Mouse (Mus musculus): ENCODE results near the gene Kmt2b. TPM values are rescaled to one million over a fixed set of nuclear protein-coding genes. Genes with fewer than 3 reads are reported as not detected.

Kmt2b gene
- polyA plus RNA-seq, 2 experiments: 13.1 to 62.0 TPM

DNA sequence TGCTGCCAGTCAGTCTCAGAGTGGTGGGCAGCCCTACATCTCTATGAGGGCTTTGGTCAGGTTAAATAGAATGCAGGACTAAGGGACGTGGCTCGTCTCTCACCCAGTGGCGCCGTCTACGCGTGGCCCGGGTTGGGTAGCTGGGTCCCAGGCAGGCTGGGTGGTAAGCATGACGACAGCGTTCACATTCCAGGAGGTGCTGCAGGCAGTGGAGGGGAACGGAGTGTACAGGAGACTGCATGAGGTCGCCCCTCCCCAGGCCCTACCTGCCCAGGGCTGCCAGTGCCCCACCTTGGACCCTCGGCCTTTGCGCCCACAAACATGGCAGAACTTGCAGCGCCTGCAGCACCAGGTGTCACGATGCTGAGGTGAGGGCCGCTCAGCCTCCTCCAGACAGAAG, 7.0 kb downstream of the Kmt2b start:
- H3K9me3 ChIP-seq (ENCODE audit: control insufficient read depth, low read length): no peaks in the 10 kb centered on the region
- H3K27me3 ChIP-seq (ENCODE audit: control insufficient read depth, insufficient read depth, low read length): no peaks in the 10 kb centered on the region
- 95% methylated on average over 16 of the region's 16 CpGs for WGBS
- H3K9ac ChIP-seq (ENCODE audit: low read depth, low read length, severe bottlenecking): no peak overlapping the region
- no peak overlapping the region for H3K4me2 ChIP-seq (replicated peaks; ENCODE audit: low read depth, low read length, severe bottlenecking)
- no peak overlapping the region for H3K27ac ChIP-seq (replicated peaks; ENCODE audit: low read depth, low read length)
- no peak overlapping the region for H3K4me3 ChIP-seq (replicated peaks; ENCODE audit: low read length)
- no peak for TF ChIP-seq POLR2A (IDR thresholded peaks at IDR 0.05; ENCODE audit: borderline replicate concordance, extremely low read depth, insufficient read depth, insufficient read length)
- DNase-seq (ENCODE audit: low spot score) (no peak), ATAC-seq (ENCODE audit: low FRiP score, low read depth) (no peak)
- peaks cover 100% of the 10 kb centered on the region for H3K36me3 ChIP-seq (ENCODE audit: control insufficient read depth, insufficient read depth, low read length)
- 0 out of 2 replicates have a peak, but pooled peaks cover under 1% of the 10 kb centered on the region for H3K4me1 ChIP-seq (ENCODE audit: control insufficient read depth, insufficient read depth, low read length)

DNA sequence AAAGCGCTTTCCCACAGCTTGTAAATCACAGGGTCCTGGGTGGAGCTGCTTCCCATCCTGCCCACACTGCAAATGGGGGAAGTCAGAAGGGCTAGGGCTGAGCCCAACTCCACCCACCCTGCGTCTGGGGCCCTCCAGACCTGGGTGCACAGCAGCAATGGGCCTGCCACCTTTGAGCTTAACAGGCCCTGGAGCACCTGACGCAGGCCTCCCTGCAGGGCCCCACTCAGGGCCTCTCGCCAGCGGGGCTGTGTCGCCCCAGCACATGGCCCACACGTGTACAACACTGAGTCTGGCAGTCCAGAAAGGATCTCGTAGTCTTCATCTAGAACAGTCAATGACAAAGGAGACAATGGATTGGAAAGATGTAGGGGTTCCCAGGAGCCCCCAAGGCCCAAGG, 8.6 kb downstream of the Kmt2b start:
- Histone ChIP-seq H3K9me3 (ENCODE audit: control insufficient read depth, low read length) (no peaks in the 10 kb centered on the region), H3K27ac (replicated peaks; ENCODE audit: low read depth, low read length) (no peak overlapping the region), H3K9ac (ENCODE audit: low read depth, low read length, severe bottlenecking) (no peak overlapping the region), H3K4me2 (replicated peaks; ENCODE audit: low read depth, low read length, severe bottlenecking) (no peak overlapping the region), H3K4me1 (ENCODE audit: control insufficient read depth, insufficient read depth, low read length) (no peaks in the 10 kb centered on the region), H3K36me3 (ENCODE audit: control insufficient read depth, insufficient read depth, low read length) (peaks cover 100% of the 10 kb centered on the region), H3K4me3 (replicated peaks; ENCODE audit: low read length) (no peak overlapping the region), H3K27me3 (ENCODE audit: control insufficient read depth, insufficient read depth, low read length) (no peaks in the 10 kb centered on the region)
- TF ChIP-seq POLR2A (IDR thresholded peaks at IDR 0.05; ENCODE audit: borderline replicate concordance, extremely low read depth, insufficient read depth, insufficient read length): no peak
- 92% methylated on average over 8 of the region's 8 CpGs for WGBS
- DNase-seq (ENCODE audit: low spot score) (no peak), ATAC-seq (ENCODE audit: low FRiP score, low read depth) (no peak)

DNA sequence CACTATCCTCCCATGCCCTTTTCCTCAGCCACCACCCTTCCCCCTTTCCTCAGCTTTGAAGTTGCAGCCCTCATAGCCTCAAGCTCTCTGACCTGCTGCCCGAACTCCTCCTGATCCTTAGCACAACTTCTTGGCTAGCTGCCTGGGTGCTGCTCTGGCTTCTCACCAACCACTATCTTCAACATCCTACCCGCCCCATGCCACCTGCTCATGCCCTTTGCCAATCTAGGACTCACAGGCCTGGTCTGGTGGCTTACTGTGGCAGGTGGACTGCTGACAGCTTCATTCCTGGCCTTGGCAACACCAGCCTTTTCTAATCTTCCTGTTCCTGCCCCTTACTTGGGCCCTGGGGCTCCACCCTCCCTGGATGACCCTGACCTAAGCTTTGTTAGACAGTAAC, 15.6 kb downstream of the Kmt2b start:
- Histone ChIP-seq H3K36me3 (ENCODE audit: control insufficient read depth, insufficient read depth, low read length) (peaks cover 98% of the 10 kb centered on the region), H3K4me1 (ENCODE audit: control insufficient read depth, insufficient read depth, low read length) (no peaks in the 10 kb centered on the region), H3K4me3 (replicated peaks; ENCODE audit: low read length) (no peak overlapping the region), H3K4me2 (replicated peaks; ENCODE audit: low read depth, low read length, severe bottlenecking) (no peak overlapping the region), H3K27ac (replicated peaks; ENCODE audit: low read depth, low read length) (no peak overlapping the region), H3K9me3 (ENCODE audit: control insufficient read depth, low read length) (no peaks in the 10 kb centered on the region), H3K9ac (ENCODE audit: low read depth, low read length, severe bottlenecking) (no peak overlapping the region), H3K27me3 (ENCODE audit: control insufficient read depth, insufficient read depth, low read length) (no peaks in the 10 kb centered on the region)
- no peak for TF ChIP-seq POLR2A (IDR thresholded peaks at IDR 0.05; ENCODE audit: borderline replicate concordance, extremely low read depth, insufficient read depth, insufficient read length)
- no peak for ATAC-seq (ENCODE audit: low FRiP score, low read depth)
- DNase-seq (ENCODE audit: low spot score): no peak
- 83% methylated on average over 2 of the region's 2 CpGs for WGBS

DNA sequence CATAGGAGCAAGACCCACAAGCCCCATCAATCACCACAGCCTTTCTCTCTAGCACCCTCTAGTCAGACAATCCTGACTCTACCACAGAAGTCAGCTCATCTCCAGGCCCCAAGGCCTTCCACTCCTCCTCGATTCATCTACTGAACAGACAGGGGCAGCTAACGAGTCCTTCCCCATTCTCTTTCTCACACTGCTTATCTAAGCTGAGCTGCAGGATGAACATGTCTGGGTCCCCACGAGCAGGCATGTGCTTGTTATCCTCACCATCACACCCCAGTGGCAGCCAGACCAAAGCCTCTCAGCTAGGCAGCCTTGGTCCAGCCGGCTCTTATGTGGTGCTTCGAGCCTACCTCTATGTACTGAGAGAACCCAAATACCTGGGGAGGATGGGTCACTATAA, 16.1 kb downstream of the Kmt2b start:
- 90% methylated on average over 5 of the region's 5 CpGs for WGBS
- TF ChIP-seq POLR2A (IDR thresholded peaks at IDR 0.05; ENCODE audit: borderline replicate concordance, extremely low read depth, insufficient read depth, insufficient read length): no peak
- ATAC-seq (ENCODE audit: low FRiP score, low read depth): no peak

DNA sequence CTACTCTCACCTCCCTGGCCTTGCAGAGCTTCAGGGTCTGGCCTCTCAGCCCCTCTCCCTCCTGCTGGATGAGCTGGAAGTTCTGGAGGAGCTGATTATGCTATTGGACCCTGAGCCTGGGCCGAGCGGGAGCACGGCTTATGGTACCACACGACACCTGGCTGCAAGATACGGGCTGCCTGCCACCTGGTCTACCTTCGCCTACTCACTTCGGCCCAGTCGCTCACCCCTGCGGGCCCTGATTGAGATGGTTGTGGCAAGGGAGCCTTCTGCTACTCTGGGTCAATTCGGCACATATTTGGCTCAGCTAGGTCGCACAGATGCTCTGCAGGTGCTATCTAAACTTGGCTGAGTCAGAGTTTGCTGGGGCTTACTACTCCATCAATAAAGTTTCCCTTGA, 21.0 kb downstream of the Kmt2b start:
- no peak for DNase-seq (ENCODE audit: low spot score)
- Histone ChIP-seq H3K4me2 (replicated peaks; ENCODE audit: low read depth, low read length, severe bottlenecking) (no peak overlapping the region), H3K9ac (ENCODE audit: low read depth, low read length, severe bottlenecking) (no peak overlapping the region), H3K36me3 (ENCODE audit: control insufficient read depth, insufficient read depth, low read length) (peaks cover 67% of the 10 kb centered on the region), H3K4me1 (ENCODE audit: control insufficient read depth, insufficient read depth, low read length) (peaks cover 5% of the 10 kb centered on the region; the same call in 1 of the 2 replicates), H3K4me3 (replicated peaks; ENCODE audit: low read length) (no peak overlapping the region), H3K27ac (replicated peaks; ENCODE audit: low read depth, low read length) (no peak overlapping the region), H3K9me3 (ENCODE audit: control insufficient read depth, low read length) (no peaks in the 10 kb centered on the region), H3K27me3 (ENCODE audit: control insufficient read depth, insufficient read depth, low read length) (no peaks in the 10 kb centered on the region)
- ATAC-seq (ENCODE audit: low FRiP score, low read depth): no peak
- no peak for TF ChIP-seq POLR2A (IDR thresholded peaks at IDR 0.05; ENCODE audit: borderline replicate concordance, extremely low read depth, insufficient read depth, insufficient read length)
- WGBS: 86% methylated on average over 11 of the region's 11 CpGs

More for the DNA sequence above, 16.1 kb downstream of the Kmt2b start:
- Histone ChIP-seq H3K4me3 (replicated peaks; ENCODE audit: low read length) (no peak overlapping the region), H3K27ac (replicated peaks; ENCODE audit: low read depth, low read length) (no peak overlapping the region), H3K9me3 (ENCODE audit: control insufficient read depth, low read length) (no peaks in the 10 kb centered on the region), H3K36me3 (ENCODE audit: control insufficient read depth, insufficient read depth, low read length) (peaks cover 95% of the 10 kb centered on the region), H3K4me2 (replicated peaks; ENCODE audit: low read depth, low read length, severe bottlenecking) (no peak overlapping the region), H3K9ac (ENCODE audit: low read depth, low read length, severe bottlenecking) (no peak overlapping the region), H3K4me1 (ENCODE audit: control insufficient read depth, insufficient read depth, low read length) (no peaks in the 10 kb centered on the region), H3K27me3 (ENCODE audit: control insufficient read depth, insufficient read depth, low read length) (no peaks in the 10 kb centered on the region)
- DNase-seq (ENCODE audit: low spot score): no peak

DNA sequence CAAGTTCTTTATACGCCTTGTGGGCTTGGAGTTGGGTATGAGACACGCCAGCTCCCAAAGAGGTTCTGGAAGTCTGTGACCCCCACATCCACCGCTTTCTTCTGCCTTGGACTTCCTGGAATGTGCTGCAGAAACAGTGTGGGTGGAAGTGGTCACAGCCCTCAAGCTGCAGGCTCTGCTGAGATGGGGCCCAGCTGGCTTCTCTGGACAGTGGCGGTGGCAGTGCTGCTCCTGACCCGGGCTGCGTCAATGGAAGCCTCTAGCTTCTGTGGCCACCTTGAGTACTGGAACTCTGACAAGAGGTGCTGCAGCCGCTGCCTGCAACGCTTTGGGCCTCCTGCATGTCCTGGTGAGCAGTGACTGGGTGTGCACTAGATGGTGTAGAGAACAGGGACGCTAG, 22.5 kb downstream of the Kmt2b start:
- no peak for ATAC-seq (ENCODE audit: low FRiP score, low read depth)
- no peak for TF ChIP-seq POLR2A (IDR thresholded peaks at IDR 0.05; ENCODE audit: borderline replicate concordance, extremely low read depth, insufficient read depth, insufficient read length)
- Histone ChIP-seq H3K36me3 (ENCODE audit: control insufficient read depth, insufficient read depth, low read length) (peaks cover 57% of the 10 kb centered on the region), H3K27me3 (ENCODE audit: control insufficient read depth, insufficient read depth, low read length) (no peaks in the 10 kb centered on the region), H3K4me2 (replicated peaks; ENCODE audit: low read depth, low read length, severe bottlenecking) (no peak overlapping the region), H3K4me1 (ENCODE audit: control insufficient read depth, insufficient read depth, low read length) (peaks cover 8% of the 10 kb centered on the region), H3K9ac (ENCODE audit: low read depth, low read length, severe bottlenecking) (no peak overlapping the region), H3K9me3 (ENCODE audit: control insufficient read depth, low read length) (no peaks in the 10 kb centered on the region), H3K27ac (replicated peaks; ENCODE audit: low read depth, low read length) (no peak overlapping the region), H3K4me3 (replicated peaks; ENCODE audit: low read length) (no peak overlapping the region)
- 94% methylated on average over 9 of the region's 9 CpGs for WGBS
- no peak for DNase-seq (ENCODE audit: low spot score)

All from limb, embryonic 14.5 days (tissue).